Mouse (Mus musculus): ENCODE results near the gene Ttll5. TPM values are rescaled to one million over a fixed set of nuclear protein-coding genes. Genes with fewer than 3 reads are reported as not detected.

Ttll5 gene
- total and polyA plus RNA-seq, 3 experiments, result 7.4 to 18.5 TPM; not detected in 1

DNA sequence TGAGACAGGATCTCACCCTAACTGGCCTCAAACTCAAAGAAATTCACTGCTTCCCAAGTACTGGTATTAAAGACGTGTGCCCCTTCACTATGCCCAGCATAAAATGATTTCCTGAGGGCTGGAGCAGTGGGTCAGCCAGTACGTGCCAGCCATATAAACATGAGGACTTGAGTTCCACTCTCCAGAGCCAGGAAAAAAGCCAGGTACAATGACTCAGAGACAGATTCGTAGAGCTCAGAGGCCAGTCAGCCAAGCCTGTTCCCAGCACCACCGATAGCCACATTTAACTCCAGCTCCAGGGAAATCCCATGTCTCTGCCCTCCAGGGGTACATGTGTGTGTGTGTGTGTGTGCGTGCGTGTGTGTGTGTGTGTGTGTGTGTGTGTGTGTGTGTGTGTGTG, 215.3 kb downstream of the Ttll5 start:
- no peak for TF ChIP-seq TCF12 (IDR thresholded peaks at IDR 0.05; ENCODE audit: low read depth, low read length)
- TF ChIP-seq POLR2A (IDR thresholded peaks at IDR 0.05; ENCODE audit: control insufficient read depth in 1 of 2, insufficient read depth in 1 of 2, low read depth in 1 of 2, low read length in 2 of 2, poor library complexity in 1 of 2), result no peak
- TF ChIP-seq ZC3H11A (IDR thresholded peaks at IDR 0.05; ENCODE audit: low read depth, low read length), result no peak
- TF ChIP-seq NRF1 (IDR thresholded peaks at IDR 0.05; ENCODE audit: insufficient read depth, low read depth, low read length, poor library complexity, severe bottlenecking), result no peak
- TF ChIP-seq SMC3 (IDR thresholded peaks at IDR 0.05; ENCODE audit: low read depth, low read length), result no peak
- TF ChIP-seq POLR2AphosphoS2 (IDR thresholded peaks at IDR 0.05; ENCODE audit: low read length), result no peak
- no peak for TF ChIP-seq E2F4 (IDR thresholded peaks at IDR 0.05; ENCODE audit: borderline replicate concordance, low read depth, low read length)
- TF ChIP-seq ZMIZ1 (IDR thresholded peaks at IDR 0.05; ENCODE audit: low read depth, low read length), result no peak
- Histone ChIP-seq H3K79me2 (ENCODE audit: control insufficient read depth, insufficient read depth, low read length, poor library complexity) (no peaks in the 10 kb centered on the region), H3K36me3 (ENCODE audit: control insufficient read depth in 1 of 2, insufficient read depth in 2 of 2, low read length in 2 of 2) (no peaks in the 10 kb centered on the region), H3K4me1 (ENCODE audit: control insufficient read depth in 1 of 2, insufficient read depth in 2 of 2, low read length in 2 of 2) (no peaks in the 10 kb centered on the region), H3K4me3 (ENCODE audit: control insufficient read depth in 1 of 2, insufficient read depth in 1 of 2, low read depth in 2 of 2, low read length in 2 of 2) (no peak overlapping the region), H3K27ac (ENCODE audit: control insufficient read depth, low read depth, low read length) (no peak overlapping the region), H3K9me3 (replicated peaks; ENCODE audit: insufficient read depth, low read length) (no peaks in the 10 kb centered on the region), H3K9ac (ENCODE audit: control insufficient read depth, low read depth, low read length, poor library complexity, severe bottlenecking) (no peak overlapping the region), H3K27me3 (ENCODE audit: control insufficient read depth in 1 of 2, insufficient read depth in 2 of 2, low read length in 2 of 2) (no peaks in the 10 kb centered on the region)
- DNase-seq (ENCODE audit: low read depth, low spot score), result no peak

DNA sequence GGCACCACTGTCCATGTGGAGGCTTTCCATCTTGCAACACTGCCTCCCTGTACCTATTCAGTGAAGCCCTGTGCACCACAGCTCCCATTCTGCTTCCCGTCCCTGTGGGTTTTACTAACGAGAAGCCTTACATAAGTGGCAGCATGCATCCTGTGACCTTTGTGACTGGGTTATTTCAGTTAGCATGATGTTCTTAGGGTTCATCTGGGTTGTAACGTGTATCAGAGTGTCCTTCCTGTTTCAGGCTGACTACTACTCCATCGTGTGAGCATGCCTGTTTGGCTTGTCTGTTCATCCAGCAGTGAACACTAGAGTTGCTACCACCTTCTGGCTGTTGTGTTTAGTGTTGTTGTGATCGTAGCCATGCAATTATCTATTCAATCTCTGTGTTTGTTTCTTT, 221.7 kb downstream of the Ttll5 start:
- no peak overlapping the region for H3K27ac ChIP-seq (ENCODE audit: control insufficient read depth, low read depth, low read length)
- no peaks in the 10 kb centered on the region for H3K27me3 ChIP-seq (ENCODE audit: control insufficient read depth in 1 of 2, insufficient read depth in 2 of 2, low read length in 2 of 2)
- no peak overlapping the region for H3K9ac ChIP-seq (ENCODE audit: control insufficient read depth, low read depth, low read length, poor library complexity, severe bottlenecking)
- no peaks in the 10 kb centered on the region for H3K4me1 ChIP-seq (ENCODE audit: control insufficient read depth in 1 of 2, insufficient read depth in 2 of 2, low read length in 2 of 2)
- TF ChIP-seq NELFE (IDR thresholded peaks at IDR 0.05; ENCODE audit: low read depth, low read length) (no peak), CHD2 (IDR thresholded peaks at IDR 0.05; ENCODE audit: low read length) (no peak), RCOR1 (IDR thresholded peaks at IDR 0.05; ENCODE audit: low read depth, low read length) (no peak), MYB (IDR thresholded peaks at IDR 0.05; ENCODE audit: low read depth, low read length) (no peak)
- no peaks in the 10 kb centered on the region for H3K9me3 ChIP-seq (replicated peaks; ENCODE audit: insufficient read depth, low read length)
- H3K4me3 ChIP-seq (ENCODE audit: control insufficient read depth in 1 of 2, insufficient read depth in 1 of 2, low read depth in 2 of 2, low read length in 2 of 2), result no peak overlapping the region
- DNase-seq (ENCODE audit: low read depth, low spot score), result no peak
- no peaks in the 10 kb centered on the region for H3K36me3 ChIP-seq (ENCODE audit: control insufficient read depth in 1 of 2, insufficient read depth in 2 of 2, low read length in 2 of 2)
- no peaks in the 10 kb centered on the region for H3K79me2 ChIP-seq (ENCODE audit: control insufficient read depth, insufficient read depth, low read length, poor library complexity)

GRCm38 (mm10) chr12:86046776-86047175, 222.3 kb downstream of the Ttll5 start:
- no peak overlapping the region for H3K27ac ChIP-seq (ENCODE audit: control insufficient read depth, low read depth, low read length)
- TF ChIP-seq RCOR1 (IDR thresholded peaks at IDR 0.05; ENCODE audit: low read depth, low read length) (no peak), SMC3 (IDR thresholded peaks at IDR 0.05; ENCODE audit: low read depth, low read length) (no peak), UBTF (IDR thresholded peaks at IDR 0.05; ENCODE audit: borderline replicate concordance, insufficient read depth, low read depth, low read length) (no peak), KAT2A (conservative IDR thresholded peaks at IDR 0.05; ENCODE audit: low read depth, low read length) (no peak), ZMIZ1 (IDR thresholded peaks at IDR 0.05; ENCODE audit: low read depth, low read length) (no peak), ELF1 (IDR thresholded peaks at IDR 0.05; ENCODE audit: low read depth, low read length) (no peak), NELFE (IDR thresholded peaks at IDR 0.05; ENCODE audit: low read depth, low read length) (no peak), E2F4 (IDR thresholded peaks at IDR 0.05; ENCODE audit: borderline replicate concordance, low read depth, low read length) (no peak), POLR2AphosphoS2 (IDR thresholded peaks at IDR 0.05; ENCODE audit: low read length) (no peak), USF1 (IDR thresholded peaks at IDR 0.05; ENCODE audit: low read depth, low read length) (no peak), TAL1 (IDR thresholded peaks at IDR 0.05; ENCODE audit: low read length) (no peak), MAFK (IDR thresholded peaks at IDR 0.05; ENCODE audit: borderline replicate concordance, low read depth, low read length) (no peak), TCF12 (IDR thresholded peaks at IDR 0.05; ENCODE audit: low read depth, low read length) (no peak)
- H3K9ac ChIP-seq (ENCODE audit: control insufficient read depth, low read depth, low read length, poor library complexity, severe bottlenecking), result no peak overlapping the region
- DNase-seq (ENCODE audit: low read depth, low spot score), result no peak
- no peaks in the 10 kb centered on the region for H3K9me3 ChIP-seq (replicated peaks; ENCODE audit: insufficient read depth, low read length)
- H3K4me3 ChIP-seq (ENCODE audit: control insufficient read depth in 1 of 2, insufficient read depth in 1 of 2, low read depth in 2 of 2, low read length in 2 of 2), result no peak overlapping the region
- no peaks in the 10 kb centered on the region for H3K36me3 ChIP-seq (ENCODE audit: control insufficient read depth in 1 of 2, insufficient read depth in 2 of 2, low read length in 2 of 2)
- no peaks in the 10 kb centered on the region for H3K4me1 ChIP-seq (ENCODE audit: control insufficient read depth in 1 of 2, insufficient read depth in 2 of 2, low read length in 2 of 2)
- H3K27me3 ChIP-seq (ENCODE audit: control insufficient read depth in 1 of 2, insufficient read depth in 2 of 2, low read length in 2 of 2), result no peaks in the 10 kb centered on the region
- H3K79me2 ChIP-seq (ENCODE audit: control insufficient read depth, insufficient read depth, low read length, poor library complexity), result no peaks in the 10 kb centered on the region
